Mouse (Mus musculus): ENCODE results near the gene Prim2.

The Prim2 gene

DNA sequence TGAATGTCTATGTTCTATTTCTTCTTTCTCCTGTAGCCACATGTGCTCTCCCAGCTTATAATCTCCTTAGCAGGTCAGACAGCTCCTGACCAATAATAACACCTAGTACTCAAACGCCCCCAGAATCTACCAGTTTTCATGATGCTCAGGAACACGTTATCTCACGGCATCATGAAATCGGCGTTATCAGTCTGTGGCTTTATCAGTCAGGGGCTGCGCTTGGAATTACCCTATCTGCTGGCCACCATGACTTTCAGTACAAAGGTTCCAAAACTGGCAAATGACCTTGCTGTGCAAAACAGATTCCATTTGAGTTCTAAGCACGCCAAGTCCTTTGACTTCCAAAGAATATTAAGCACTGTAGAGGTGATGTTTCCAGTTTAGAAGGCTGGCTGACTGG lies 127.9 kb downstream of the Prim2 start:
- no peak for DNase-seq (ENCODE audit: low spot score)

DNA sequence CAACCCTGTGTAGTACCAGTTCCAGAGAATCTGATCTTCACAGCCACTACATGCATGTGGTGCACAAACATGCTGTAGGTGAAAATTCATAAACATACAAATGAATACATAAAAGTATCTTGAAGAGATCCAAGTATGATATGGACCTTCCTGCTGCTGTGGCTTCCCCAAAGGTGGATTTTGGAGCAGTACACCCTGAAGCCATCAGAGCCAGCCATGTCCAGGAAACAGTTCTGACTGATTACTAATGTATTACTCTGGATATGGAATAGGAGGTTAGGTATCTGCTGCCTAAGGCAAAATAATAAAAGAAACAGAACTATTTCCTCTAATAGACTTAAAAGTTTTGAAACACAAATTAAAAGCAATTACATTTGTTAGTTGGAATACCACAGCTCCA lies 131.6 kb downstream of the Prim2 start:
- DNase-seq (ENCODE audit: low spot score) = no peak

DNA sequence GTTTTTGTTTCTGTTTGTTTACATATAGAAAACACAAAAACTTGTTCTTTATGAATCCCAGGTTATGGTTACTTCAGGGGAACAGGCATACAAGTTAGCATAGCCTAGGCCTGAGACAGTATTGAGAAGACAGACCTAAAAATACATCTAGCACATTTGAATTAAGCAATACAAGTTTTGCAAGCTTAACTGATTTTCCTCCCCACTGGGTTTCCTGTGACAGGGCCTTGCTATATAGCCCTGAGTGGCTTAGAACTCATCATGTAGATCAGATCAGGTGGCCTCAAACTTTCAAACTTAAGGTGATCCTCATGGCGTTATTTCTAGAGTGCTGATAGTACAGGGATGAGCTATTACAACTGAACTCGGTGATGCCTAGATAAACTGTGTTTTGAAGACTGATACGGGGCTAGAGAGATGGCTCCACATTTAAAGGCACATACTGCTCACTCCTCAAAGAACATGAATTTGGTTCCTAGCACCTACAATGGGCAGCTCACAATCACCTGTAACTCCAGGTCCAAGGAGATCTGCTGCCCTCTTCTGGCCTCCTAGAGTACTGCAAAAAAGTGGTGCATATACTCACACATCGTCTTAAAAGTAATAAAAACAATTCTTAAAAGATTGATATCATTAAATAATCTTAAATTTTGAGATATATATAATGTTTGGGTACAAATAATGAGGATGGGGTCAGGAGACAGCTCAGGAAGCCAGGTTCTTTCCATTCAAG lies 133.2 kb downstream of the Prim2 start:
- DNase-seq (ENCODE audit: low spot score) = no peak

DNA sequence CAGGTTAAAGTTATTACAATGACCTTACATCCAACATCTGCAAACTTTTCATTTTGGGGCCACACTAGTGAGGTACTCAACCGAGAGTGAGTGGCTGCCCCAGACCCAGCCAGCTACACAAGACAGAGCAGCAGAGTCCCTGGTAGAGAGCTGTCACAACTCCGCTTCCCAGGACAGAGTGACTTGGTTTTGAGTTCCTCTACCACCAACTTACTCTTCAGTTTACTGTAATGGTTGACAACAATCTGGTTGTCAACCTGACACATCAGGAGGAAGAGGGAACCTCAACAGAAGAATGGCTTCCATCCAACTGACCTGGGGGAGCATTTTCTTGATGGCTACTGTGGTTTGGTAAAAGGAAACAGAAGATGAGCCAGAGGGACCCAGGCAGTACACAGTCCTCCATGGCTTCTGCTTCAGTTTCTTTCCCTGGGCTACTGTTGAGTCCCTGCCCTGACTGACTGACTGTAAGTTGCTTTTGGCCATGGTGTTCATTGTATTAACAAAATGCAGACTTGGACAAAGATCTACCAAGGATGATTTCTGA lies 134.4 kb downstream of the Prim2 start:
- no peak for DNase-seq (ENCODE audit: low spot score)

DNA sequence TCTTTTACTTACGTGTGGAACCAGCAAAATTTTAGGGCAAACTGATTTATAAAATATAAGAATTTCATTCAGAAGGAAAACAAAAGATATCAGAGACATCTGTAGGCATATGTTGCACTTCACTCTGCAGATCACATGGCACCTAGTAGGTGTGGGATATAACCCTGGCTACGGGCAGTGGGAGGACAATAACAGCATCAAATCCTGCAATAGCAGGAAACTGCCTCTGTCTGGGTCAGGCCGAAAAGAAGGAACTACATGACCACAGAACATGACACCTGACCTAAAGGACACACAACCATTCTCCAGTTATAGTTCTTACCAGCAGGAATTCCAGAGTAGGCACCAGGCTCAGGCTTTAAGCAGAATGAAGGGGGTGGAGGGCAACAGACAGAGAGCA lies 137.7 kb downstream of the Prim2 start:
- DNase-seq (ENCODE audit: low spot score) = no peak

DNA sequence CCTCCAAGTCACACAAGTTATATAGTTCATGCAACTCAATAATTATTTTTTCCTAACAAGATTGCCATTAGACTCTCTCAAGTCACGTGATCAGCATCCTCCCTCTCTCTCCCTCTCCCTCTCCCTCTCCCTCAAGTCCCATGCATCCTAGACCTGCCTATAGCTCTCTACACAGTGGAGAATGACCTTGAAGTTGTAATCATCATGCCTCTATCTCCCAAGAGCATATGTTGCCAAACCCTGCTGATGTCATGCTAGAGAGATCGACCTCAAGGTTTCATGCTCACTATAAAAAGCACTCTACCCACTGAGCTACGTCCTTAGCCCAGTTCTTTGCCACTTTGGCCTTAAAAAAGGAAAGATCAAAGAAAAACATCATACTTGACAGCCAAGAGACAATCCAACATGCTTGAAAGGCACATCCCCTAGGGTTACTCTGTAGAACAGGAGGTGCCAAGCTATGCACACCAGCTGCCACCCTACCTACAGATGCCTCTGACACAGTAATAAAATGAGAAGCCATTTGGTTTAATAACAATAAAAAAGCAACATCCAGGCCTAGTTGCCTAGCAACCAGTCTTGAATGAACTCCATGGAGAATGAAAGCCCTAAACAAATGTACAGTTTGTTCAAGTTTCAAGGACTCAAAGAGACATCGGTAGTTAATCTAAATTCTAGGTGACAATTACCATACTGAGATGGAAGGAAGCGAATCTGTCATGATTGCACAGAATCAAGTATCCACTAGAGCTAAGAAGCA lies 138.3 kb downstream of the Prim2 start:
- DNase-seq (ENCODE audit: low spot score) = no peak

DNA sequence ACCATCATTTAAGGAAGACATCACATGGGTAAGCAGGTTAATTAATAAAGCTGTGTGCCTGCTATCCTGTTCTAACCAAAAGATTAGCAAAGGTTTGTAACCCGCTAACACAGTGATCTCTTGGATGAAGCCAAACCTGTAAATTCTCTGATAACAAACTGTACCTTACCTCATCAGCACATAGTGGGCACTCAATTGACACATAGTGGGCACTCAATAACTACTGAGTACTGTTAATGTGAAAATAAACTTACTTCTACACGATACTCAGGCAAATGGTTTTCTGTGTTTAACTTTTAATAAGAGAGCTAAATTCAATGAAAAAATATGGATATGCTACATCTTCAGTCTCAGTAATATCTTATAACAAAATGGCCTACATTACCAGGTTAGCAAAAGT lies 139.1 kb downstream of the Prim2 start:
- no peak for DNase-seq (ENCODE audit: low spot score)

DNA sequence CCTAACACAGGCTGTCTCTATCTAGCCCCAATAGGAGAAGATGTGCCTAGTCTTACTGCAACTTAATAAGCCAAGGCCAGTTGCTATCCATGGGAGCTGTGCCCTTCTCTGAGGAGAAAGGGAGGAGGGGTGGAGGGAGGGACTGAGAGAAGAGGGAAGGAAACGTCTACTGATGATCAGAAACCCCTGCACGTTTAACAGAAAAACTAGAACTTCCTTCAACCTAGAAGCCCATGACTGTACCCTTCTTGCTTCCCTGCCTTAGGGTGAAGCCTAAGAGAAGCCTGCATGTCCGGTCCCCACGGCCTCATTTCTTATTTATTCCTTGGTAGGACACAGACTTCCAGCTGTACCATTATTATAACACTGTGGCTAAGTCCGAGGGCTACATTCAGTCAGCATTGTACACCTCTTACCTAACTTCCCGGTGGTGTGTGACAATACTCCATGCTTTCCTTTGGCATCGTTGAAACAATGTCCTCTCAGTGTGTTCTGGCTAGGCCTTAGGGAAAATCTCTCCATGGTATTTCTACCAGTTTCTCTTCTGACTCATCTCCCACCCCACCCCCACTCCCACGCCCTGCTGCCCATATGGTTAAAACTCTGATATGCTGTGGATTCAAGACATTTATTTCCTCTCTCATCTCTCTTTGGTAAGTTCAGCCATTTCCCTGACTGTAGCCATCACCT lies 139.9 kb downstream of the Prim2 start:
- DNase-seq (ENCODE audit: low spot score) = no peak

DNA sequence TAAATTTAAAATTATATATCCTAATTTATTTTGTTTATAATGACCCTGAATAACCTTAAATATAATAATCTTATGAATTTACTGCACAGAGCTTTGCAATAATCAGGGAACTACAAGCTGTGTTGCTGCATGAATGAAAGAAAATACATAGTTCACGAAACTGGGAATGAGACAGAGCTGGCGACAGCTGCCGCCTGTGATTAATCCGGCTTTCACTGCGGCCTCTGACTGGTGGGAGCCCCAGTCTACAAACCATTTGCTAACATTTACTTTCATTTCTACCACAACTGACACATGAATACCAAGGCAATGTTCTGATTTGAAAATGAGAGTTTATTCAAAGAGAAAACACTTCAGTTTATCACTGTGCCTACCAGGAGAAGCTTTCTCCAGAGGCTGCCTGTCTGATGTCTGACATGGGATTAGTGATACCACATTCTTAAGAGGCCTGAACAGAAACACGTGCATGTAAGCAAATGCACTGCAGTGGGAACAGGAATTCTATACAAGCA lies 142.2 kb downstream of the Prim2 start:
- DNase-seq (ENCODE audit: low spot score) = no peak

DNA sequence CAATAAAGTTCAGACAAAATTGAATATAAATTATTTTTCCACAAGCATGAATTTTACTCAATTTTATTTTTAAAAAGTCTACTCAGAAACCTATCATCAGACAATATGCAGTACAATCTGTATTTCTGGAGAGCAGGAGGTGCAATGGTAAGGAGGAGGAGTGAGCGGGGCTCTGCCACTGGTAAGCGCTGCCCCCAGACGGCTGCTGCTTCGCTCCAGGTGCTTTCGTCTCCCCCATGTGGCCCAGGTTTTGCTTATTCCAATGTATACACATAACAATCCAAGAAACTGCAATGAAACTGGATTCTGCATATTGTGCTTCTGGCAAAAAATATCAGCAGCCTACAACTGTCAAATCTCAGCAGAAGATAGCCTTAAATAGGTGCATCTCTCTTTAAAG lies 146.4 kb downstream of the Prim2 start:
- DNase-seq (ENCODE audit: low spot score) = no peak

DNA sequence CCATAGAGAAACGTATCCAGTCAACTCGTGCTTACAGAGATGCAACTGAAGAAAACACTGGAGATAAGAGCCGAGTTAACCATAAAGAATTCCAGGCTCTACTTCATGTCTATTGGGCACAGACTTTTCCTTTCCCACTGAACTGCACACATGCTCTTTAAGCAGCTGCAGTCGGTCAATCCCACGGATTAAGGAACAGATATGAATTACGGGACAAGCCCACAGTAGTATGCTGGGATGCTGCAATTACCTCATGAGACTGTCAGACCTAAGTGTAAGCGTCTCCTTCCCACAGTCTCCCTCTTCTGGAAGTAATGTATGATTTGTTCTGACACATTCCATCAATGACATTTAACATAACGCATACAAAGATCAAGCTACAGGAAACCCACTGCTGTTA lies 154.5 kb downstream of the Prim2 start:
- no peak for DNase-seq (ENCODE audit: low spot score)

DNA sequence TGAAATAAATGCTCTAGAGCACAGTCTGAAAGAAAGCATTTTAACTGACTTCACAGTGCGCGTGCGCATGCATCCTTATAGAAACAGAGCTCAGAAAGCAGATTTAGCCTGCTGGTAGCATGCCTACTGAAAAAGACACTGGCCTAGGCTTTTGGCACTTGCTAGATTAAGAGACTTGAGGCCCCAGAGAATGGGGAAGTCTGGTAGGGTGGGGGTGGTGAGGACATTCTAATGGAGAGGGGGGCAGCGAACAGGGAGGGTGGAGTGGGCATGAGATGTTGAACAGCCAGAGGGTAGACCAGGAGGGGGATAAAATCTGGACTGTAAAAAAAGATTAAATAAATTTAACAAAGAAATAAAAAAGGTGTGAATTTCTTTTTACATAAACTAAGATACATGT lies 158.3 kb downstream of the Prim2 start:
- no peak for DNase-seq (ENCODE audit: low spot score)

DNA sequence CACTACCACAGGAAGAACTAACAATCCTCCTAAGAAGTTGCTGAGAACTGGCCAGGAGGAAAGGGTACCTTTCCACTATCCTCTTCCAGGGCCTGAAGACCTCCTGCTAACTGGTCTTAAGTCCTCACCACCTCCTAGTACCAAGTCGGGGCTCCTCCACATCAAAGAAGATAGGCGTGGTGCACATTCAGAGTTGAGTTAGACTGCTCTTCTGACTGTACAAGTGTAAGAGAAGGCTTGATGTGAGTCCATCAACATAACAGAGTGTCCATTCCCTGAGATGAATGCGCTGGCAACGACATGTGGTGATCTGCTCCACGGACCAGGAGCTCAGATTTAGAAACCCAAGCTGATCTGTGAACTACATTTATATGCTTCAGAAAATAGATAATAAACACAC lies 165.2 kb downstream of the Prim2 start:
- DNase-seq (ENCODE audit: low spot score) = no peak

DNA sequence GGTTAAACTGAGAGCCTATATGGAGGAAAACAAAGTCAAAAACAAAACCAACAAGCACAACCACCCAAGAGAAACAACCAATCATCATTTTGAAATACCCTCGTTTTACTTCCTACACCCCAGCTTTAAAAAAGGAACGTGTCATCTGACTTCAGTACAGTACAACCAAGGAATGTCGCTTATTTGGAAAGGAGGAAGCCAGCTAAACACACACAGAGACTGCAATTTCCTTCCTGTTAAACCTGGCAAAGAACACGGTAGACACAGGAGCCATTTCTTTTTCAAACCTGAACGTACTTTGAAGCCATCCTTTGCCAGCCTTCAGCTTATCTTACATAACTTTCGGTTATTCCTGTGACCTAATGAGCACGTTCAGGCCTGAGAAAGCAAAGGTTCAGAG lies 166.7 kb downstream of the Prim2 start:
- no peak for DNase-seq (ENCODE audit: low spot score)

DNA sequence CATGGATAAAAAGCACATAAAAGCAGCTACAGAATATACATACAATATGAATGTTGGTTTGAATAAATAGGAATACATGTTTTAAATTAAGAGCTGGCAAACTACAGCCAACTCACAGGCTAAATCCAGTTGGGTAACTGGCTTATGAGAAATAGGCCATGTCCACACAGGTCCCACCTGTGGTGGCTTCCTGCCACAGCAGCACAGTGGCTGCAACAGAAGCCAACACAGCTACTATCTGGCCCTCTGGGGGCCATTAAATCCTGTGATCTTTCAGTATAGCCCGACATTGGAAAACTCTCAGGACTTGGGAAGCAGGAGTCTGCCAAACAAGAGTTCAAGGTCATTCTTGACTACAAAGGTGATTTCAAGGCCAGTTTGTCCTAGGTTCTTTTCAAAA lies 167.3 kb downstream of the Prim2 start:
- DNase-seq (ENCODE audit: low spot score) = no peak

DNA sequence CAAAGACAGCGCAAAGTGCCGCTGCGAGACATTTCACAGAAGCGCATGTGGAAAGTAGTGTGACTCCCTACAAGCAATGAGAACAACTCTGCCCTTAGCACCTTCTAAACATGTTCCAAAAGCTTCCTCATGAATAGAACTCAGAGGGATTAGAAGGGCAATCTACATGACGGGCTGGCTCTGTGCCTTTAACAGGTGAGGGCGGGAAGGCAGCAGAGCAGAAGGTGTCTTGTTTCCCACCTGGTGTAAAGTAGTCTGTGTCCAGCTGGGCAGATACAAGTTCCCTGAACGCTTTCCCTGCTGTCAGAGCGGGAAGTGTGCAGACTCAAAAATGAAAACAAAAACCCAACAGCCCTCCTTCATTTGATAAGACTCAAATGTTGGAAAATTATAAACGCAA lies 169.5 kb downstream of the Prim2 start:
- no peak for DNase-seq (ENCODE audit: low spot score)

DNA sequence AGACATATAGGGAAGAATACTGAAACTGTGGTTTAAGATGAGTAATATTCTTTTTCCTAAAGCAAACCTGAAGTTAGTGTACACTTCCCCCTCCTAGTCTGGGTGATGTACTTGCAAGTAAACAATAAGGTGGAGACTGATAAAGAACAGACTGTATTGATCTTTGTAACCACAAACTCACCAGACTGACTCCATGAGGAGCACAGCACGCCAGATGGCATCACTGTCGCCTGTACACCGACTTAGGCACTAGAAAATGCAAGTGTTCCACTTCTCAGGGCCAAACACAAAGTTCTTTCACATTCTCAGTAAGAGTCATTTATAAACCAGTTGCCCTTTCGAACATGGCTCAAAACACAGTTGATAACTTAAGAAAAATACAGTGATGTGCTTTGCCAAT lies 170.0 kb downstream of the Prim2 start:
- no peak for DNase-seq (ENCODE audit: low spot score)

DNA sequence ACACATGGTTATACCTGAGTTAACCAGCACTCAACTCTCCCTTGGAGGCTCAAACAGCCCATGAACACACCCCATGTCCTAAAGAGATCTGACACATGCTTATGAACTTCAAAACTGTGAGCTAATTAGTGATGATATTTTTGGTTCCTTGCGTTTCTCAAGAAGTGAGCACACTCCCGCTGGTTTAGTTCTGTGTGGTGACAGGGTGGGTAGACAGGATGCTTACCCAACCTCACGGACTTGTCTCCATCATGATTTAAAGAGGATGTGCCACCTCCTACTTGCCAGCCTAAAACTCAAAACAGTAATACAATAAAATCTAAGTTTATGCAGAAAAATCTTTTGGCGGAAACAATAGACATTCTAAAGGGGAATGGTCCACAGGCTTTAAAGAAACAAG lies 173.5 kb downstream of the Prim2 start:
- no peak for DNase-seq (ENCODE audit: low spot score)

DNA sequence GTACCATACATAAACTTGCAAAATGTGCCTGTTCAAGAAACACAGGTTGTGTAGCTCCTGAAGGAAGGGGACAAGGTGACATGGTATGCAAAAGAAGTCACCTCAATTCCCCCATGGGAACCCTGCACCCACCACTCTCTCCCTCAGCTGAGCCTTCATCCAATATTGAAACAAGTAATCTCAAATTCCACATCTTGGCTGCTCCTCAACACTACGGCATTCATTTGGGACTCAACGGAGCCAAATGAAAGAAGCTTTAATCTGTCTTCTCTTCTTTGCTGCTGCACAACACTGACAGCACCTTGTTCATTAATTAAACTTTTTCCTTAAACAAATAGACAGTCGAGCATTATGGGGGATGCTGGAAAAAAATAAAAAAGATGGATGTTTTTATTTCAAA lies 174.0 kb downstream of the Prim2 start:
- no peak for DNase-seq (ENCODE audit: low spot score)

DNA sequence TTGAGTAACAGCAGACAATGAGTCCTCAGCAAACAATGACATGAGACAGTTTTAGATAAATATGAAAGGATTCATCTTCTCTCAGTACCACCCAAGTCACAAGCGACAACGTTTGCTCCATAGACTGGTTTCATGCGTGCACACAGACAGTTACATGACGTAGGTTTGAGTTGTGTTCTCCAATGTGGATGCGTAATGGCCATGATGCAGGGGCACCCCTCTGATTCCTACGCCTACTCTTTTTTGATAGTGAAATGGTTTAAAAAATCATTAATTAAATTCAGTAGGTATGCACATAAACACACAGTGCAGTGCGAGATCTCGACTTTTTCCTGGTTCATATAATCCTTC lies 174.4 kb downstream of the Prim2 start:
- DNase-seq (ENCODE audit: low spot score) = no peak

DNA sequence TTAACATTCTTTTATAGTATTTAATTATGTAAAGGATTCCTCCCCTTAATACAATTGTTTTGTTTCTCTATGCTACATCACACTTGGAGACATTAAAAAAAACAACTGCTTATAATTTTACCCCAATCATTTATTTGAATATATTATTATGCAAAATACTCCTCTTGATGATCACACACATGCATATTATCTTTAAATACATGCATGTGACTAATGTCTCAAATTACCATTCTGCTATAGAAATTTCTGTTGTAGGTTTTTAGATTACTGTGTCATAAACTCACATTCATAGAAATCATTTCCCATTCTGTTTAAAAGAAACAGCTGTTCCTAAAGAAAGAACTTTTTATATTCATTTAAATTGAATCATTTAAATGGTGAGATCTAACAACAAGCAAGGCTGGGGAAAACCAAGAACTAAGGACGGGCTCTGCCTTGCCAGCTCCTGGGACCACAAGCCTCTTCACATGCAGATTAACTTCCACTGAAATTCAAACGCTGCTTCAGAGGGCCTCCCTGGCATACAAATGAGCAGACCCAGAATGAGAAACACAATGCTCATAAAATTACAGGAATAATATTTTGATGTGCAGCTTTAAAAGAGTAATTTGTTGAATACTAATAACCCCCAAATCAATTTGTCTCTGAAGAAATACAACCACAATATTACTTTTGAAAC lies 174.9 kb downstream of the Prim2 start:
- no peak for DNase-seq (ENCODE audit: low spot score)

DNA sequence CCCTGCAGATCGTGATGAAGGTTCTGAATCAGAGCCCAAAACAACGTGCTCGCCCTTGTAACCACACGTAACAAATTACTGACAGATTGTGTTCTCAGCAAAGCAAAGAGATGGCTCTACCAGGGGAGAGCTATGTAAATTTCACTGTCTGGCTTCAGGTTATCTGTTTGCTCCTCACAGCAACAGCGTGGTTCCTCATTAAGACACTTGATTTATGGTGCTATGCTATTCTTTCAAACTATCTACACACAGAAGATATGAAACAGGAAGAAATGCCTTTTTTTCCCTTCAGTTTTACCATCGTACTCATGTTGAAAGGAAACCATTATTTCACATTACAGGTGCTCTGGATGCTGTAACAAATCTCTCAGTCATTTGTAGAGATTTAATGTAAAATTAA lies 179.4 kb downstream of the Prim2 start:
- no peak for DNase-seq (ENCODE audit: low spot score)

Measured in left cerebral cortex, adult 11 months (tissue).